Mouse (Mus musculus) lung, postnatal 0 days (tissue): ENCODE results near the gene Tspan9. TPM values are rescaled to one million over a fixed set of nuclear protein-coding genes. Genes with fewer than 3 reads are reported as not detected.

Source experiments
- ATAC-seq: fragments of 200-750 bp; cut with Nextera tagmentation; 2 replicates; pipeline ENCODE4 v1.8.0; 2017; ENCODE audit warnings: moderate library complexity
- DNase-seq: peaks from one replicate; pipeline ENCODE4 v3.0.0-alpha.2; 2016; ENCODE audit warnings: low spot score
- H3K27ac ChIP-seq: fragments of 300-500 bp; sonication (generic); 2 replicates; pipeline ENCODE4 v1.5.1; 2014; ENCODE audit warnings: antibody characterized with exemption, mild to moderate bottlenecking, low read length, mixed read lengths
- H3K27me3 ChIP-seq: fragments of 300-500 bp; sonication (generic); replicated peaks from 2 replicates; pipeline ENCODE4 v1.6.1; 2014; ENCODE audit warnings: low read length, mixed read lengths; ENCODE audit not compliant: insufficient read depth
- H3K36me3 ChIP-seq: fragments of 300-500 bp; sonication (generic); 2 replicates; pipeline ENCODE4 v1.6.1; 2014; ENCODE audit warnings: low read length, mixed read lengths; ENCODE audit not compliant: insufficient read depth
- H3K4me1 ChIP-seq: fragments of 300-500 bp; sonication (generic); 2 replicates; pipeline ENCODE4 v1.6.1; 2014; ENCODE audit warnings: antibody characterized with exemption, low read depth, low read length, mixed read lengths; ENCODE audit not compliant: insufficient read depth
- H3K4me2 ChIP-seq: fragments of 300-500 bp; sonication (generic); replicated peaks from 2 replicates; pipeline ENCODE4 v1.6.1; 2014; ENCODE audit warnings: low read depth, mild to moderate bottlenecking, low read length, moderate library complexity, mixed read lengths
- H3K4me3 ChIP-seq: fragments of 300-500 bp; sonication (generic); 2 replicates; pipeline ENCODE4 v1.5.1; 2014; ENCODE audit warnings: low read depth, low read length
- H3K9ac ChIP-seq: fragments of 300-500 bp; sonication (generic); replicated peaks from 2 replicates; pipeline ENCODE4 v1.6.1; 2014; ENCODE audit warnings: low read depth, mild to moderate bottlenecking
- H3K9me3 ChIP-seq: fragments of 300-500 bp; sonication (generic); 2 replicates; pipeline ENCODE4 v1.6.1; 2016; ENCODE audit warnings: low read length, mixed read lengths
- CTCF ChIP-seq: IDR thresholded peaks from 2 replicates; pipeline ENCODE4 v1.5.1; 2016; ENCODE audit warnings: antibody characterized with exemption, mild to moderate bottlenecking
- EP300 ChIP-seq: IDR thresholded peaks from 2 replicates; pipeline ENCODE4 v1.6.1; 2016; ENCODE audit warnings: antibody characterized with exemption, mild to moderate bottlenecking, control low read depth
- WGBS: fragments of 180-500 bp; shearing (Covaris S2); extraction: QIAGEN DNeasy Blood & Tissue Kit; methylation state at CpG from one replicate; pipeline ENCODE4 v1.1.7; 2014; 5-methylcytosine and 5-hydroxymethylcytosine counted together
- polyA plus RNA-seq: library from polyadenylated mRNA; unstranded; fragments of >200 nt; fragmentation: Nextera tagmentation; extraction: Ambion mirVana; gene quantifications from 2 replicates; pipeline ENCODE4 v1.2.1, GENCODE M21; 2015

Gene Tspan9
- polyA plus RNA-seq, 1 experiment from 2014 or later = 136 TPM

DNA sequence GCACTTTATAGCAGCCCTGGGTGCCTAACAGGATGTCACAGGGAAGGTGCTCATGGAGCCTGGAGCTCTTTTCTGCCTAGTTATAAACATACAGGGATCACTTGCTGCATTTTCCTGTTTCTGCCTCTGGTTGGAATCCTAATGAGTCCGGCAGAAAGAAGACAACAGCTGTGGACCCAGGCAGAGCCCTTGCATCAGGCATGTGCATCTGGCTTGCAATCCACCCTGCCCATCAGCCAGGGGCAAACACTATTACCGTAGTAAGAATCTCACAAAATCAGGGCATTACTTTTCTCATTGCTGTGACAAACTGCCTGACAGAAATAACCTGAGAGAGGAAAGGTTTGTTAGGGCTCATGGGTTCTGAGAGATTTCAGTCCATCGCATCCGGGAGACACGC, 187.2 kb downstream of the Tspan9 start:
- H3K27ac ChIP-seq = no peak overlapping the region
- no peaks in the 10 kb centered on the region for H3K27me3 ChIP-seq
- 78% methylated on average over 5 of the region's 5 CpGs for WGBS
- no peak overlapping the region for H3K4me3 ChIP-seq
- DNase-seq (no peak), ATAC-seq (no peak)
- TF ChIP-seq CTCF (no peak), EP300 (no peak)
- no peaks in the 10 kb centered on the region for H3K9me3 ChIP-seq
- no peaks in the 10 kb centered on the region for H3K36me3 ChIP-seq
- H3K9ac ChIP-seq = no peak overlapping the region
- no peak overlapping the region for H3K4me2 ChIP-seq
- H3K4me1 ChIP-seq = no peaks in the 10 kb centered on the region

DNA sequence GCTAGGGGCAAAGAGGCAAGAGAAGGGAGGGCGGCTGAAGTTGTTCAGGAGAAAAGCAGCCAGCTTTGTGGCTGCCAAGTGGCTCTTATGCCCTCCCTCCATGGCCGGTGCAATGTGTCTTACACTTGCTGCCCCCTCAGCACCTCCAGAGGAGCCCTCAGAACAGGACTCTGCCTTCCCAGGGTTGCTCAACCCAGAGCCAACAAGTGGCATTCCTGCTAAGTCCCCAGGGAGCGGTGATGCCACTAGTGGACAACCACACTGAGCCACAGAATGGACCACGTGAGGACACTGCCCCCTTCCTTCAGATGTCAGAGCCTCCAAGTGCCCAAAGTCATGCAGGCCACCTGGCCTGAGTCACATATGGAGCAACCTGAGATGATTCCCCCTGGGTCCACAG, 190.3 kb downstream of the Tspan9 start:
- no peaks in the 10 kb centered on the region for H3K36me3 ChIP-seq
- no peak overlapping the region for H3K4me3 ChIP-seq
- WGBS = 55% methylated on average over 4 of the region's 4 CpGs
- no peaks in the 10 kb centered on the region for H3K4me1 ChIP-seq
- peak; percentile 84 for ATAC-seq
- H3K4me2 ChIP-seq = no peak overlapping the region
- H3K9me3 ChIP-seq = no peaks in the 10 kb centered on the region
- no peak overlapping the region for H3K9ac ChIP-seq
- DNase-seq = peak; percentile 63
- TF ChIP-seq EP300 (no peak), CTCF (peak; percentile 4; the same call in 1 of the 2 replicates)
- H3K27ac ChIP-seq = no peak overlapping the region
- no peaks in the 10 kb centered on the region for H3K27me3 ChIP-seq

DNA sequence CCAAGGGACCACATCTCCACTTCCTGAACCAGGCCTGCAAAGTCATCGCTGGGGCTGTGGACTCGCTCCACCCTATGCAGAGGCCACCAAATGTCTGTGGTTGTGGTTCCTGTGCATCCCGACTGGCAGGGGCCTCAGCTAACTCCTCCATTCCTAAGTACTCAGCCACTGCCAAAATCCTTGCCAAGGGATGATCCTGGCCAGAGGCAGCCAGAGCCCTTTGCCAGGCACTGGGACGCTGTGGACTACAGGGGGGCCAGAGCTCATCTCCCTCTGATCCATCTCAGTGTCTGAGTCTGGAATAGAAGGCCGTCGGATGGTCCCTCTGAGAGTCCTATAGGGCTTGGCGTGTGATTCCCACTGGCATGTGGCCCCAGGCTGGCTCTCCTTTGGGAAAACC, 193.5 kb downstream of the Tspan9 start:
- no peak overlapping the region for H3K4me3 ChIP-seq
- no peak overlapping the region for H3K27ac ChIP-seq
- DNase-seq (no peak), ATAC-seq (no peak)
- no peaks in the 10 kb centered on the region for H3K27me3 ChIP-seq
- no peaks in the 10 kb centered on the region for H3K36me3 ChIP-seq
- H3K4me2 ChIP-seq = no peak overlapping the region
- TF ChIP-seq CTCF (no peak), EP300 (no peak)
- WGBS = 90% methylated on average over 7 of the region's 7 CpGs
- no peaks in the 10 kb centered on the region for H3K9me3 ChIP-seq
- no peaks in the 10 kb centered on the region for H3K4me1 ChIP-seq
- no peak overlapping the region for H3K9ac ChIP-seq

DNA sequence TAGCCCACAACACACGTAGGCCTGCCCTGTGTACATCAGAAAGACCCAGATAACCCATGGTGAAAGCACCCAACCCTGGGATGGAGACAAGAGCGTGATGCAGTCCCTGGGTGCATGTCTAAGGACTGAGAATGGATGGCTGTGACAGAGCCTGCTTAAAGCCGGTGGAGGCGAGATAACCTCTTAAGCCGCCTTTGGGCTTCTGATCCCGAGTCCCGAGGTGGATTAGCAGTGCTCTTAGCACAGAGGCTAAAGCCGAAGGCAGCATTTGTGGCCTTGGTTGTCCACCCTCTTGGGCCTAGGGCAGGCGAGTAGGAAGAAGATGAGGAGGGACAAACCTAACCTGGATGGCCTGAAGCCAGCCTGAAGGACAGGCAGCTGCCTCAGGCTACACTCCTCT, 194.7 kb downstream of the Tspan9 start:
- H3K27me3 ChIP-seq = no peaks in the 10 kb centered on the region
- TF ChIP-seq EP300 (no peak), CTCF (no peak)
- no peaks in the 10 kb centered on the region for H3K36me3 ChIP-seq
- no peaks in the 10 kb centered on the region for H3K9me3 ChIP-seq
- no peaks in the 10 kb centered on the region for H3K4me1 ChIP-seq
- ATAC-seq (no peak), DNase-seq (no peak)
- no peak overlapping the region for H3K9ac ChIP-seq
- no peak overlapping the region for H3K27ac ChIP-seq
- H3K4me2 ChIP-seq = no peak overlapping the region
- H3K4me3 ChIP-seq = no peak overlapping the region
- 73% methylated on average over 9 of the region's 9 CpGs for WGBS

DNA sequence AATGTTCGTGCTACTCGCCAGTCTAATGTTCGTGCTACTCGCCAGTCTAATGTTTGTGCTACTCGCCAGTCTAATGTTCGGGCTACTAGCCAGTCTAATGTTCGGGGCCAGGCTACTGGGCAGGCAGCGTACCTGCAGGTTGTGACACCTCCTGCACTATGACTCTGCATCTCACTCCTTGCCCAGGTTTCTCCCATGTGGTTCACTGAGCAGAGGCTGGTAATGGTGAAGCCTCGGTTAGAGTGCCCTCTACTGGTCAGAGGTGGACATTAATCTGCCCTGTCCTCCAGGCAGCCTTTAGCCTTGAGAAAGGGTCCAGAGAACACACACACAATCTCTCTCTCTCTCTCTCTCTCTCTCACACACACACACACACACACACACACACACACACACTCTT, 197.7 kb downstream of the Tspan9 start:
- Histone ChIP-seq H3K9me3 (no peaks in the 10 kb centered on the region), H3K27ac (no peak overlapping the region), H3K36me3 (no peaks in the 10 kb centered on the region), H3K4me3 (no peak overlapping the region), H3K27me3 (no peaks in the 10 kb centered on the region), H3K4me2 (no peak overlapping the region), H3K9ac (no peak overlapping the region), H3K4me1 (no peaks in the 10 kb centered on the region)
- DNase-seq (peak; percentile 76), ATAC-seq (peak; percentile 85)
- 55% methylated on average over 9 of the region's 9 CpGs for WGBS
- no peak for TF ChIP-seq EP300
- peak; percentile 92 for TF ChIP-seq CTCF

DNA sequence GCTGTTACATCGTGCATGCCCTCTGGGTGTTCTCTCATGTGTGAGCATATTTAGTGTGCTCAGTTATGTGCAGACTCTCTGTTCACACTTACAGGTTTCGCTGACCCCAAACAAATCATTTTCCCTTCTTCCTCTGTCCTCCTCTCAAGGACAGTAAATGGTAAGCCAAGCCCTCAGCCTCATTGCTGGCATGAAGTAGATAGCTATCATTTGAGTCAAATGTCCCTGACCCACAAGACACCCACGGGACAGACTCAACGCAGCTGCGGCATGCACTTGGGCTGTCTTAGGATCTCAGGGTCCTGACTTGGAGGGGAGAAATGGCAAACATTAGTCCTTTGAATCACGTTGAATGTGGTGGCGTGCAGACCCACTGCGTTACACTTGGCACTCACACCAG, 201.0 kb downstream of the Tspan9 start:
- H3K4me1 ChIP-seq = no peaks in the 10 kb centered on the region
- no peaks in the 10 kb centered on the region for H3K27me3 ChIP-seq
- no peak overlapping the region for H3K4me2 ChIP-seq
- 88% methylated on average over 8 of the region's 8 CpGs for WGBS
- H3K9me3 ChIP-seq = no peaks in the 10 kb centered on the region
- no peak for TF ChIP-seq CTCF
- TF ChIP-seq EP300 = no peak
- no peak overlapping the region for H3K4me3 ChIP-seq
- ATAC-seq (no peak), DNase-seq (no peak)
- no peak overlapping the region for H3K9ac ChIP-seq
- no peak overlapping the region for H3K27ac ChIP-seq
- no peaks in the 10 kb centered on the region for H3K36me3 ChIP-seq

DNA sequence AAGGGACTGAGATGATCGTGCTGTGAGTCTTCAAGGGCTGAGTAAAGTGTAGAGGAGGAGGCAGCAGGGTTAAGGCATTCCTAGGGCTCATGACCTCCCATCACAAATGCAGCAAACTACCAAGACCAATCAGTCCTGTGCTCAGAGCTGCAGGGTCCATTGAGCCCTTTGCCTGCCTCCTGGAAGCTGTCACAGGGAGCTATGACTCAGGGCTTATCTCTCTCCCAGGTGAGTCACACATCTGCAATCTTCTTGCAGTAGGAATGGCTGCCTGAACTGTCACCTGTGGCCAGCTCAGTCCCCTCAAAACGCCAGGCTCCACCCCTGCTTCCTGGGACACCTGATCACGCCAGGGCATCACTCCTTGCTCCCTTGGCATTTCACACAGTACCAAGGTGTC, 208.3 kb downstream of the Tspan9 start:
- ATAC-seq = no peak
- TF ChIP-seq CTCF (no peak), EP300 (no peak)
- H3K4me2 ChIP-seq = no peak overlapping the region
- no peaks in the 10 kb centered on the region for H3K36me3 ChIP-seq
- whole genome bisulfite sequencing = 72% methylated on average over 3 of the region's 3 CpGs
- no peak overlapping the region for H3K27ac ChIP-seq
- H3K4me3 ChIP-seq = no peak overlapping the region
- no peaks in the 10 kb centered on the region for H3K27me3 ChIP-seq
- H3K9me3 ChIP-seq = no peaks in the 10 kb centered on the region
- no peak for DNase-seq
- H3K4me1 ChIP-seq = no peaks in the 10 kb centered on the region
- H3K9ac ChIP-seq = no peak overlapping the region
